Mouse (Mus musculus) heart, embryonic 12.5 days (tissue): ENCODE data around the gene Dad1. TPM values are rescaled to one million over a fixed set of nuclear protein-coding genes. Genes with fewer than 3 reads are reported as not detected.

Experiments
- ATAC-seq: fragments of 200-750 bp; cut with Nextera tagmentation; 2 replicates; pipeline ENCODE4 v1.8.0; 2017; ENCODE audit warnings: moderate TSS enrichment, moderate library complexity; ENCODE audit not compliant: insufficient number of reproducible peaks, low FRiP score
- H3K27ac ChIP-seq: fragments of 300-500 bp; sonication (generic); 2 replicates; pipeline ENCODE4 v1.5.1; 2016; ENCODE audit warnings: mild to moderate bottlenecking, moderate library complexity; ENCODE audit not compliant: poor library complexity, severe bottlenecking
- H3K27me3 ChIP-seq: fragments of 300-500 bp; sonication (generic); replicated peaks from 2 replicates; pipeline ENCODE4 v1.6.1; 2016; ENCODE audit warnings: mild to moderate bottlenecking, moderate library complexity
- H3K36me3 ChIP-seq: fragments of 300-500 bp; sonication (generic); 2 replicates; pipeline ENCODE4 v1.6.1; 2016; ENCODE audit warnings: mild to moderate bottlenecking, moderate library complexity
- H3K4me1 ChIP-seq: fragments of 300-500 bp; sonication (generic); replicated peaks from 2 replicates; pipeline ENCODE4 v1.6.1; 2016; ENCODE audit warnings: mild to moderate bottlenecking
- H3K4me2 ChIP-seq: fragments of 300-500 bp; sonication (generic); 2 replicates; pipeline ENCODE4 v1.6.1; 2016; ENCODE audit warnings: mild to moderate bottlenecking, moderate library complexity
- H3K4me3 ChIP-seq: fragments of 300-500 bp; sonication (generic); 2 replicates; pipeline ENCODE4 v1.5.1; 2016; ENCODE audit warnings: mild to moderate bottlenecking
- H3K9ac ChIP-seq: fragments of 300-500 bp; sonication (generic); 2 replicates; pipeline ENCODE4 v1.6.1; 2016; ENCODE audit warnings: mild to moderate bottlenecking, moderate library complexity
- H3K9me3 ChIP-seq: fragments of 300-500 bp; sonication (generic); replicated peaks from 2 replicates; pipeline ENCODE4 v1.6.1; 2016; ENCODE audit warnings: mild to moderate bottlenecking, moderate library complexity
- WGBS: fragments of 180-500 bp; shearing (Covaris S2); methylation state at CpG from one replicate; pipeline ENCODE4 v1.1.7; 2016; 5-methylcytosine and 5-hydroxymethylcytosine counted together
- polyA plus RNA-seq: library from polyadenylated mRNA; unstranded; fragments of >200 nt; fragmentation: Nextera tagmentation; extraction: Ambion mirVana; gene quantifications from 2 replicates; pipeline ENCODE4 v1.2.1, GENCODE M21; 2016

The Dad1 gene
- polyA plus RNA-seq, 1 experiment from 2014 or later: 374 TPM

- Histone ChIP-seq H3K9me3 (no peaks in the 10 kb centered on the region), H3K36me3 (peaks cover 59% of the 10 kb centered on the region), H3K4me2 (peak overlapping the region; percentile 45), H3K9ac (no peak overlapping the region), H3K4me3 (peak overlapping the region; percentile 20), H3K4me1 (peaks cover 36% of the 10 kb centered on the region), H3K27me3 (no peaks in the 10 kb centered on the region), H3K27ac (peak overlapping the region; percentile 75)
- 53% methylated on average over 10 of the region's 10 CpGs for WGBS
- ATAC-seq: no peak; the same call in 1 of the 2 replicates
Observed at GRCm38 (mm10) chr14:54265093-54265492, 11.2 kb upstream of the Dad1 start.

GRCm38 (mm10) chr14:54264231-54264630, 10.3 kb upstream of the Dad1 start:
- H3K27me3 ChIP-seq: no peaks in the 10 kb centered on the region
- no peaks in the 10 kb centered on the region for H3K9me3 ChIP-seq
- peak overlapping the region; percentile 75 for H3K27ac ChIP-seq
- H3K4me1 ChIP-seq: peaks cover 43% of the 10 kb centered on the region
- H3K36me3 ChIP-seq: peaks cover 52% of the 10 kb centered on the region
- no peak overlapping the region for H3K9ac ChIP-seq
- H3K4me3 ChIP-seq: no peak overlapping the region
- no peak overlapping the region for H3K4me2 ChIP-seq
- ATAC-seq: no peak
- WGBS: 60% methylated on average over 7 of the region's 7 CpGs

- 92% methylated on average over 6 of the region's 6 CpGs for WGBS
- no peak overlapping the region for H3K4me3 ChIP-seq
- H3K4me2 ChIP-seq: no peak overlapping the region
- H3K36me3 ChIP-seq: peaks cover 41% of the 10 kb centered on the region
- no peaks in the 10 kb centered on the region for H3K9me3 ChIP-seq
- no peak overlapping the region for H3K9ac ChIP-seq
- no peaks in the 10 kb centered on the region for H3K27me3 ChIP-seq
- no peak for ATAC-seq
- peaks cover 50% of the 10 kb centered on the region for H3K4me1 ChIP-seq
- H3K27ac ChIP-seq: no peak overlapping the region
Observed at GRCm38 (mm10) chr14:54263099-54263498, 9.2 kb upstream of the Dad1 start.

GRCm38 (mm10) chr14:54262622-54263021, 8.7 kb upstream of the Dad1 start:
- H3K36me3 ChIP-seq: peaks cover 36% of the 10 kb centered on the region
- H3K27me3 ChIP-seq: no peaks in the 10 kb centered on the region
- WGBS: 89% methylated on average over 8 of the region's 8 CpGs
- H3K4me2 ChIP-seq: no peak overlapping the region
- no peak for ATAC-seq
- peaks cover 53% of the 10 kb centered on the region for H3K4me1 ChIP-seq
- H3K9me3 ChIP-seq: no peaks in the 10 kb centered on the region
- no peak overlapping the region for H3K27ac ChIP-seq
- no peak overlapping the region for H3K4me3 ChIP-seq
- no peak overlapping the region for H3K9ac ChIP-seq

GRCm38 (mm10) chr14:54261386-54261785, 7.5 kb upstream of the Dad1 start:
- H3K9me3 ChIP-seq: no peaks in the 10 kb centered on the region
- peaks cover 24% of the 10 kb centered on the region for H3K36me3 ChIP-seq
- no peak overlapping the region for H3K27ac ChIP-seq
- 78% methylated on average over 2 of the region's 2 CpGs for WGBS
- H3K9ac ChIP-seq: no peak overlapping the region
- ATAC-seq: no peak
- H3K4me2 ChIP-seq: no peak overlapping the region
- no peaks in the 10 kb centered on the region for H3K27me3 ChIP-seq
- peaks cover 48% of the 10 kb centered on the region for H3K4me1 ChIP-seq
- H3K4me3 ChIP-seq: no peak overlapping the region

- H3K9ac ChIP-seq: peak overlapping the region; percentile 86
- H3K4me3 ChIP-seq: peak overlapping the region; percentile 77
- ATAC-seq: no peak
- peaks cover 23% of the 10 kb centered on the region for H3K36me3 ChIP-seq
- H3K4me1 ChIP-seq: peaks cover 43% of the 10 kb centered on the region
- H3K4me2 ChIP-seq: peak overlapping the region; percentile 83
- 78% methylated on average over 2 of the region's 2 CpGs for WGBS
- no peak overlapping the region for H3K27ac ChIP-seq
- H3K9me3 ChIP-seq: no peaks in the 10 kb centered on the region
- no peaks in the 10 kb centered on the region for H3K27me3 ChIP-seq
Observed at GRCm38 (mm10) chr14:54260196-54260595, 6.3 kb upstream of the Dad1 start.

GRCm38 (mm10) chr14:54259722-54260085, 5.8 kb upstream of the Dad1 start:
- no peaks in the 10 kb centered on the region for H3K9me3 ChIP-seq
- peak overlapping the region; percentile 77 for H3K4me3 ChIP-seq
- no peak for ATAC-seq
- H3K4me2 ChIP-seq: peak overlapping the region; percentile 83
- H3K4me1 ChIP-seq: peaks cover 43% of the 10 kb centered on the region
- peaks cover 23% of the 10 kb centered on the region for H3K36me3 ChIP-seq
- H3K27me3 ChIP-seq: no peaks in the 10 kb centered on the region
- peak overlapping the region; percentile 86 for H3K9ac ChIP-seq
- peak overlapping the region; percentile 90 for H3K27ac ChIP-seq
- 19% methylated on average over 8 of the region's 8 CpGs for WGBS

- H3K4me2 ChIP-seq: peak overlapping the region; percentile 83
- H3K4me3 ChIP-seq: peak overlapping the region; percentile 77
- peak; percentile 96 for ATAC-seq
- no peaks in the 10 kb centered on the region for H3K27me3 ChIP-seq
- peaks cover 40% of the 10 kb centered on the region for H3K4me1 ChIP-seq
- WGBS: 0% methylated on average over 35 of the region's 35 CpGs
- no peaks in the 10 kb centered on the region for H3K9me3 ChIP-seq
- peak overlapping the region; percentile 86 for H3K9ac ChIP-seq
- peaks cover 20% of the 10 kb centered on the region for H3K36me3 ChIP-seq
- peak overlapping the region; percentile 90 for H3K27ac ChIP-seq
Observed at GRCm38 (mm10) chr14:54259003-54259721, 5.3 kb upstream of the Dad1 start.

GRCm38 (mm10) chr14:54258131-54258670, 4.3 kb upstream of the Dad1 start:
- H3K9me3 ChIP-seq: no peaks in the 10 kb centered on the region
- WGBS: 59% methylated on average over 7 of the region's 7 CpGs
- peak overlapping the region; percentile 83 for H3K4me2 ChIP-seq

GRCm38 (mm10) chr14:54254670-54255202, 832 bp upstream of the Dad1 start:
- peaks cover 5% of the 10 kb centered on the region for H3K36me3 ChIP-seq

More at GRCm38 (mm10) chr14:54258131-54258670, 4.3 kb upstream of the Dad1 start:
- Histone ChIP-seq H3K27me3 (no peaks in the 10 kb centered on the region), H3K9ac (no peak overlapping the region), H3K27ac (no peak overlapping the region), H3K36me3 (peaks cover 12% of the 10 kb centered on the region), H3K4me1 (peaks cover 38% of the 10 kb centered on the region), H3K4me3 (peak overlapping the region; percentile 77; the same call in 1 of the 2 replicates)
- ATAC-seq: no peak

GRCm38 (mm10) chr14:54250122-54250521, 3.8 kb downstream of the Dad1 start:
- no peaks in the 10 kb centered on the region for H3K27me3 ChIP-seq
- H3K27ac ChIP-seq: no peak overlapping the region
- WGBS: 63% methylated on average over 4 of the region's 4 CpGs
- H3K4me3 ChIP-seq: no peak overlapping the region
- H3K4me1 ChIP-seq: peaks cover 43% of the 10 kb centered on the region
- H3K36me3 ChIP-seq: peaks cover 29% of the 10 kb centered on the region
- ATAC-seq: no peak
- H3K9me3 ChIP-seq: no peaks in the 10 kb centered on the region
- 0 out of 2 replicates have a peak overlapping the region, but pooled peaks have one; percentile 30 for H3K9ac ChIP-seq
- H3K4me2 ChIP-seq: no peak overlapping the region

More at GRCm38 (mm10) chr14:54254670-54255202, 832 bp upstream of the Dad1 start:
- 47% methylated on average over 12 of the region's 12 CpGs for WGBS
- Histone ChIP-seq H3K27ac (0 out of 2 replicates have a peak overlapping the region, but pooled peaks have one; percentile 80), H3K9ac (no peak overlapping the region), H3K4me2 (peak overlapping the region; percentile 72), H3K9me3 (no peaks in the 10 kb centered on the region), H3K27me3 (no peaks in the 10 kb centered on the region), H3K4me3 (peak overlapping the region; percentile 80), H3K4me1 (peaks cover 40% of the 10 kb centered on the region)
- ATAC-seq: no peak
